Mouse (Mus musculus) liver, embryonic 16.5 days (tissue): ENCODE results near the gene Wdr20rt. TPM values are rescaled to one million over a fixed set of nuclear protein-coding genes. Genes with fewer than 3 reads are reported as not detected.
"Not testable (repeated sequence)": the region's sequence is repeated elsewhere in the genome, so short reads cannot be mapped to it uniquely, and the experiment has no call there.

Source experiments
- ATAC-seq: fragments of 200-750 bp; cut with Nextera tagmentation; 2 replicates; pipeline ENCODE4 v1.8.0; 2017; ENCODE audit warnings: low read depth, mild to moderate bottlenecking, moderate number of reproducible peaks, moderate library complexity
- H3K27ac ChIP-seq: fragments of 300-500 bp; sonication (generic); 2 replicates; pipeline ENCODE4 v1.5.1; 2014; ENCODE audit warnings: mild to moderate bottlenecking, low read length
- H3K27me3 ChIP-seq: fragments of 300-500 bp; sonication (generic); 2 replicates; pipeline ENCODE4 v1.6.1; 2014; ENCODE audit warnings: low read depth, low read length, mixed read lengths; ENCODE audit not compliant: control insufficient read depth, insufficient read depth
- H3K36me3 ChIP-seq: fragments of 300-500 bp; sonication (generic); 2 replicates; pipeline ENCODE4 v1.6.1; 2014; ENCODE audit warnings: mild to moderate bottlenecking; ENCODE audit not compliant: control insufficient read depth, insufficient read depth
- H3K4me1 ChIP-seq: fragments of 300-500 bp; sonication (generic); 2 replicates; pipeline ENCODE4 v1.6.1; 2014; ENCODE audit warnings: low read depth, low read length, mixed read lengths; ENCODE audit not compliant: control insufficient read depth
- H3K4me2 ChIP-seq: fragments of 300-500 bp; sonication (generic); 2 replicates; pipeline ENCODE4 v1.6.1; 2014; ENCODE audit warnings: low read depth, low read length, mixed read lengths
- H3K4me3 ChIP-seq: fragments of 300-500 bp; sonication (generic); 2 replicates; pipeline ENCODE4 v1.5.1; 2014; ENCODE audit warnings: low read depth, mild to moderate bottlenecking, low read length
- H3K9ac ChIP-seq: fragments of 300-500 bp; sonication (generic); 2 replicates; pipeline ENCODE4 v1.6.1; 2014; ENCODE audit warnings: low read depth, low read length
- H3K9me3 ChIP-seq: fragments of 300-500 bp; sonication (generic); replicated peaks from 2 replicates; pipeline ENCODE4 v1.6.1; 2016; ENCODE audit warnings: low read length; ENCODE audit not compliant: control insufficient read depth
- WGBS: fragments of 180-500 bp; shearing (Covaris S2); extraction: QIAGEN DNeasy Blood & Tissue Kit; methylation state at CpG from one replicate; pipeline ENCODE4 v1.1.7; 2014; ENCODE audit not compliant: insufficient replicate concordance; 5-methylcytosine and 5-hydroxymethylcytosine counted together
- polyA plus RNA-seq: library from polyadenylated mRNA; unstranded; fragments of >200 nt; fragmentation: Nextera tagmentation; extraction: Ambion mirVana; gene quantifications from 2 replicates; pipeline ENCODE4 v1.2.1, GENCODE M21; 2015

Wdr20rt gene
- polyA plus RNA-seq, 1 experiment from 2014 or later, result not detected

DNA sequence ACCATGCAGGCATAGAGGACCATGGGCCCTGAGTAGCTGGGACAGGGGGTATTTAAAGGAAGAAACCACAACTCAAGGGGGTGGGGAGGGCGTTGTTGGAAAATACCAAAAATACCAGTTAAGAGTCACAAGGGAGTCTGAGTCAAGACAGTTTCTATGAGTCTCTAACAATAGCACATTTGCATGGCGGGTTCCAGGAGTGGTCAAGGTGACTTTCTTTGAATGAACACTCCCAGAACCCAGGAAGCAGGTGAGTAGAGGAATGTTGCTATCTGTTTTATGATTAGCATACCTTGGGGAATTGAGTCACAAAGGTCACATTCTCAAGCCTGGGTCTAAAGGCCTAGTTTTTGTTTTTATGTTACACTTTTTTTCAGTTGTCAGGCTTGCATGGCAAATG lies 7.5 kb downstream of the Wdr20rt start:
- not testable (repeated sequence) for ATAC-seq, H3K27me3 ChIP-seq, H3K9me3 ChIP-seq, H3K4me3 ChIP-seq, H3K4me2 ChIP-seq, H3K4me1 ChIP-seq, H3K36me3 ChIP-seq, H3K9ac ChIP-seq, H3K27ac ChIP-seq
- WGBS, result 40% methylated on average over 2 of the region's 2 CpGs

DNA sequence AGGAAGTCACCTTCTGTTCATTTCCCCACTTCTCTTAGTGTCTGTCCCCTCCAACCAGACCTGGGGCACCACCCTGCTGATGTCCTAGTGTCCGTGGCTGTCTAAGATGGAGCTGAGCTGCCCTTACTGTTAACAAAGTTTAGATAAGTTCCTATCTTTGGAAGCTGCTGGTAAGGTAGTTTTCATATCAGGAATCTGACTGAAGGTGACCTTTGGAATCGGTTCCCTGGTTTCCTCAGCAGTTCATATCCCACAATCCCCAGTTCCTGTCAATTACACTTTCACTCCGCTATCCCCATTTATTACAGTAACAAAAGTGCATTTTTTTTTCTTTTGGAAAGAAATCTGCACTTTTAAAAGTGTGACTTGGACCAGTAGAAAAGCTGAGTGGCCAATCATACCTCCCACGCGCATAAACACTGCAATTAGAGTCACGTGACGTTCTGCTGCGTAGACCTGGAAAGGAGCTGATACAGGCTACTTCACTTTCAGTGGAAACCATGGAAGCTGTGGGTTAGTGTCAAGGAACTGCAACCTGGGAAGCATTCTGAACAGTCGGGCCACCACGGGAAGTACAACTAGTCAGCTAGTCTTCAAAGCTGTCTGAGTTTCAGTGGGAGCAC lies 24.9 kb downstream of the Wdr20rt start:
- H3K9me3 ChIP-seq, result no peaks in the 10 kb centered on the region
- no peak overlapping the region for H3K4me3 ChIP-seq
- H3K36me3 ChIP-seq, result no peaks in the 10 kb centered on the region
- H3K27ac ChIP-seq, result no peak overlapping the region
- ATAC-seq, result no peak
- WGBS, result 66% methylated on average over 10 of the region's 10 CpGs
- no peaks in the 10 kb centered on the region for H3K4me1 ChIP-seq
- H3K9ac ChIP-seq, result no peak overlapping the region
- no peaks in the 10 kb centered on the region for H3K27me3 ChIP-seq
- H3K4me2 ChIP-seq, result no peak overlapping the region

DNA sequence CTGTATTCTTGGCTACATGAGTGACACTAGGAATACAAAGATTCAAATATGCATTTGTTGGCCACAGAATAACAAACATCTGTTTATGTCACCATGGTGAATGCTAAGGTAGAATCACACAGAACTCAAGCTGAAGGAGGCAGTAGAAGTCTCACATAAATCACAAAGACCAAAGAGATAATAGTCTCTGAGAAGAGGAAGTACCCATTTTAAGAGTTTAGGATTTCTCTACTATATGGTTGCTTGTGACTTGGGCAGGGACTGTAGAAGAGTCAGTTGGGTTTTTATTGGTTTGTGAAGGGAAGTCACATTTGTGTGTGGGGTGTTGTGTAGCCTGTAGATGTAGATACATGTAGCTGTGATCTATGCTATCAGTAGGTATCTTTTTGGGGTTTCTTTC lies 31.6 kb downstream of the Wdr20rt start:
- no peak overlapping the region for H3K4me3 ChIP-seq
- no peak for ATAC-seq
- no peaks in the 10 kb centered on the region for H3K4me1 ChIP-seq
- H3K36me3 ChIP-seq, result no peaks in the 10 kb centered on the region
- no peak overlapping the region for H3K4me2 ChIP-seq
- H3K27me3 ChIP-seq, result no peaks in the 10 kb centered on the region
- H3K27ac ChIP-seq, result no peak overlapping the region
- H3K9me3 ChIP-seq, result no peaks in the 10 kb centered on the region
- no peak overlapping the region for H3K9ac ChIP-seq

DNA sequence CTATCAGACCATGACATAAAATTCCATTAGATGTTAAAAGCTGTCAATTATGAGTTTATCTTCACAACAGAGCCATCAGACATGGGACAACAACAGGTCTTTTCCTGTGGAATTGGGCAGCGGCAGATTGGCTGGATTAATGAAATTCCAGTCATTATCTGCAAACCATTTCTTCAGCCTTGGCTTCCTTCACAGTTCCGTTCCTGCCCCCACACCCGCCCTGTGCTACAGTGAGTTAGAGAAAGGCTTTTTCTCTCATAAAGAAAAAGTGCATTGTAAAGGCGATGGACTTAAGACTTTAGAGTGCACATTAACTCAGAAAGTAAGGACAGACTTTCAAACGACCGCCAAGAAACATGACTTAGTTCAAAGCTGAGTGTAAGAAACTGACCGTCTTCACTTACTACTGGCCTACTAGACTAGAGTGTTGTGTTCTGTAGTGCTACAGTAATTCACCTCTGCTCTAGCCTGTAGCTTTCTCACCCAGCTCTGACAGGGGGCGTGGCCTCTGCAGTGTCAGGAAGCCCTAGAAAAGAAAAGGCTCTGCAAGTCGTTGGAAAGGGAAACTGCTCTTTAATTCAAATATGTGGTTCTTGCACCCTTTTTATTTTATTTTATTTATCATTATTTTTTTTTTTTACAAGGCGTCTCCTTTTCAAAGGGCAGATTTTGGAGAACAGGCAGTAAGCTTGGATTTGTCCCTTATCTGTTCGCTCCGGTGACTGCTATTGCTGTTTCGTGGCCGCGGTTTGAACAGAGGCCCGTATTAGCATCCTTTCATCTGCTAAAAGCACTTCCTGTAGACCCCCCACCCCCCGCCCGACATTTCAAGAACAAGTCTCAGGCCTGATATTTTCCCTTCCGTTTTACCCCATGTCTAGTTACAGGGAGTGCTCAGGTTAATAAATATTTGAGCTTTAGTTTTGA lies 33.2 kb downstream of the Wdr20rt start:
- peak overlapping the region; percentile 19; the same call in 1 of the 2 replicates for H3K4me2 ChIP-seq
- H3K36me3 ChIP-seq, result no peaks in the 10 kb centered on the region
- H3K27ac ChIP-seq, result no peak overlapping the region
- ATAC-seq, result no peak
- no peaks in the 10 kb centered on the region for H3K27me3 ChIP-seq
- H3K4me3 ChIP-seq, result no peak overlapping the region
- H3K4me1 ChIP-seq, result no peaks in the 10 kb centered on the region
- H3K9me3 ChIP-seq, result no peaks in the 10 kb centered on the region
- H3K9ac ChIP-seq, result no peak overlapping the region
- WGBS, result 24% methylated on average over 19 of the region's 19 CpGs

DNA sequence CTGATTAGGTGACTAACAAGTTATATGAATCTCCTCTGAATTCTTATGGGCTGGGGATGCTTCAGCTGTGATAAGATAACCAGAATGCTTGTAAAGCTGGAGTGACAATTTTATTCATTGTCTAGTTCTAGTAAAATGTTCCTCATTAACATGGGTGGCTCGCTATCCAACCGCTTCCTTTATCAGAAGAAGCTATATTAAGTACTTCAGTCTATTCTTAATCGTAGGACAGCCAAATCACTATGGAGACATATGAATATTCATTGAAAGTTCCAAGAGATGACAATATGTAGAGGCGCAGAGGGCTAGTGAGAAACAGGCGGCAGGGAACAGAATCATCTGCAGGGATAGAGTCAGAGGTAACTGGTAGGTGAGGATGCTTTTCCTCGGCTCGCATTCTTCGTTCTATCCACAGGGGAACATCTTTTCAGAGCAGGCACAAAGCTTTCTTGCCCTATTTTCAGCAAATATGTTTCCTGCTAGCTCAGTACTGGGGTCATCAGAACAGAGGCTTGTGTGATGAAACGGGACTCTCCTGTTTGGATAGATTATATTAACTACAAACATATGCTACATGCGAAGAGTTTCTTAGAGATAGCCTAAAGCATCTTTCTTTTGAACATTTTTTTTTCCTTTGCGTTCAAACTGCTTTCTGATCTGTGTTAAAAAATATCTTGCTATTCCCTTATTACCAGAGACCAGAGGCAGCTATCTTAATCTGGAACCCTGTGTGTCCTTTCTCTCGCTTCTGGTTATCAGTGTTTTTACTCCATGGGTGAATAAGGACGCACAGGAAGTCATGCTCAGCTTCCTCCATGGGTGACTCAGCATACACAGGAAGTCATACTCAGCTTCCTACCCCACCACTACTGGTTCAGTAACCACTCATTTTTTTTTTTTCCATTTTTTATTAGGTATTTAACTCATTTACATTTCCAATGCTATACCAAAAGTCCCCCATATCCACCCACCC lies 34.1 kb downstream of the Wdr20rt start:
- WGBS, result 59% methylated on average over 13 of the region's 13 CpGs
- Histone ChIP-seq H3K27ac (no peak overlapping the region), H3K4me1 (no peaks in the 10 kb centered on the region), H3K9me3 (no peaks in the 10 kb centered on the region), H3K27me3 (no peaks in the 10 kb centered on the region), H3K9ac (no peak overlapping the region), H3K36me3 (no peaks in the 10 kb centered on the region), H3K4me2 (no peak overlapping the region), H3K4me3 (no peak overlapping the region)
- ATAC-seq, result no peak; the same call in 1 of the 2 replicates

DNA sequence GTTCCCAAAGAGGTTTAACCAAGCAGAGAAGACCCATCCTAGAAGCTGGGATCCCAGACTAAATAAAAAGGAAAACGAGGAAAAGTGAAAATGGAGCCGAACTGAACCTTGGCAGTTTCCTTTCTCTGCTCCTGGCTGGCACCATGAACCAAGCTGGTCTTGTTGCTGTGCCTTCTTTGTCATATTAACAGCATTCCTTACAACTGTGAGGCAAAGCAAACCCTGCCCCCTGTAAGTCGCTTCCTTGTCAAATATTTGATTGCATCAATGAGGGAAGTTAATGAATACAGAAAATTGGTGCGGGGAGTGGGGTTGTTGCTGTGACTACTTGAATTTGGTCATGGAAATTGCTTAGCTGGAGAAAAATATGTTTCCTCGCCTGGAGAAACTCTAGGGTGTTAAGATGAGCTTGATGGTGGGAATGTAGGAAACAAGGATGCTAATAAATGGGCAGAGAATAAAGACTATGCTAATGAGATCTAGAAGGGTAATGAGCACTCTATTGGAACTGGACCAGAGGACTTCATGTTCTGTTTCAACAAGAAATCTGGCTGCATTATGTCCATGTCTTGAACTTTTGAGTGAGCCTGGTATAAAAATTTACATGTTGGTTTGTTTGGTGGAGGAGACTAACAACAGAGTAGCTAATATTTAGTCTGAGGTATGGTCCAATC lies 43.1 kb downstream of the Wdr20rt start:
- H3K27me3 ChIP-seq, result no peaks in the 10 kb centered on the region
- H3K27ac ChIP-seq, result no peak overlapping the region
- no peaks in the 10 kb centered on the region for H3K9me3 ChIP-seq
- H3K36me3 ChIP-seq, result no peaks in the 10 kb centered on the region
- WGBS, result 59% methylated on average over 5 of the region's 5 CpGs
- no peak overlapping the region for H3K4me3 ChIP-seq
- H3K4me2 ChIP-seq, result no peak overlapping the region
- no peak for ATAC-seq
- no peak overlapping the region for H3K9ac ChIP-seq
- no peaks in the 10 kb centered on the region for H3K4me1 ChIP-seq

DNA sequence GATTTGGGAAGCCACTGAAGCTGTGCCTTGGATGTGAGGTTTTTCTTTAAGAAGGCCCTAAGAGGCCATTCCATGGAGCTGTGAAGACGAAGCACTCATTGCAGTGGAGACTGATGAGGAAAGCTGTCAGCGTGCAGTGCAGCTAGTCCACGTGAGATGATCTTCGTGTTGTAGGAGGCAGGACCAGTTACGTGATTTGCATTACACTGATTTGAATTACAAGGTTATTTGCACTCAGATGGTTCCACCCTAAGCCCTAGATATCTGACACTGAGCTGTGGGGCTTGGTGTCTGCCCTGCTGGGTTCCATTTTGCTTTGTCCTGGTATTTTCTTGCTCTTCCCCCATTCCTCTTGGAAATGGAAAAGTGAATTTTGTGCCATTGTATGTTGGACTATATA lies 44.1 kb downstream of the Wdr20rt start:
- H3K36me3 ChIP-seq, result no peaks in the 10 kb centered on the region
- H3K4me3 ChIP-seq, result no peak overlapping the region
- ATAC-seq, result no peak
- WGBS, result 69% methylated on average over 5 of the region's 5 CpGs
- no peaks in the 10 kb centered on the region for H3K27me3 ChIP-seq
- H3K4me1 ChIP-seq, result no peaks in the 10 kb centered on the region
- no peaks in the 10 kb centered on the region for H3K9me3 ChIP-seq
- H3K4me2 ChIP-seq, result no peak overlapping the region
- H3K27ac ChIP-seq, result no peak overlapping the region
- H3K9ac ChIP-seq, result no peak overlapping the region

DNA sequence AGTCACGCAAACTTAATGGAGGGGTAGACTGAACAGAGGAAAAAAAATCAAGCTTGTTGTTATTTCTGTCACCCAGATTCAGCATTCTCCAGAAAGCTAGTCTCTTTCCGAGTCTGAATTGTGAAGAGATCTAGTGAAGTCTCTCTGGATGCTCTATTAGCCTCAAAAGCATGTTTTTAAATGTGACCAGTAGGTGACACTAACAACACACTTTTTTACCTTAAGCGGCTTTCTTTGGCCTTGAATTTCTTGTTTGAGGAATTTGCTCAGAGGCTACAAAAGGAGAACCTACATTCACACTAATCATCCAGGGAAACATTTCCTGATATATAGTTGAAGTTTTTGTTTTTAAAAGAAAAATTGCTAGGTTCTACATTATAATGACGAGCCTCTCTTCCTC lies 48.5 kb downstream of the Wdr20rt start:
- no peaks in the 10 kb centered on the region for H3K27me3 ChIP-seq
- H3K9ac ChIP-seq, result no peak overlapping the region
- no peaks in the 10 kb centered on the region for H3K9me3 ChIP-seq
- H3K4me1 ChIP-seq, result no peaks in the 10 kb centered on the region
- no peak overlapping the region for H3K4me2 ChIP-seq
- ATAC-seq, result no peak
- H3K36me3 ChIP-seq, result no peaks in the 10 kb centered on the region
- H3K27ac ChIP-seq, result no peak overlapping the region
- no peak overlapping the region for H3K4me3 ChIP-seq
- WGBS, result 47% methylated on average over 4 of the region's 4 CpGs
